Mouse (Mus musculus) lung, postnatal 10 days (tissue): ENCODE data around the gene Lce1g.

Experiments
- DNase-seq: peaks from one replicate; pipeline ENCODE4 v3.0.0; 2021

The Lce1g gene

DNA sequence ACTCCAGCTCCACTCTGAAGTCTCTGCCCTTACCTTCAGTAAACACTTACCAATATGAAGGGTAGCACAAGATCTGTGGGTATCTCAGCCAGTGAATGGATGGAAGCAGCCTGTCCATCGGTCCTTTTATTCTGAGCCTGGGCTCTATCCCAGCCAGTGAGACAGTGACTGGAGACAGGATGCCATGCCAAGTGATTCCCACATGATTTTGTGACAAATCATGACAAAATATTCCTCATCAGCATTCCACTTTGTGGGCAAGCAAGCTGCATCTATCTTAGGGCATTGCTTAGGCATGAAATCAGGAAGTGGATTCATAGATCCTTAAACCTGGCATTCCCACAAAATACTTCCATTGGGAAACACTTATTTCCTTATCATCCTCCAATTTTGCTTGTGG, at the start of gene Lce1g:
TSS of gene Lce1g (minus strand) at position 101 of the 400 bp plus-strand sequence.
- DNase-seq, result no peak

- DNase-seq, result no peak
These were observed 38.3 kb upstream of the Lce1g start, which contains the start of gene Lce1j for GRCm38 (mm10) chr3:92790414-92790813. Lce1j (minus strand) TSS chr3:92790514.

GRCm38 (mm10) chr3:92778799-92779198, 26.7 kb upstream of the Lce1g start, which contains the start of gene Lce1i:
Lce1i (minus strand) TSS chr3:92778899.
- no peak for DNase-seq

DNA sequence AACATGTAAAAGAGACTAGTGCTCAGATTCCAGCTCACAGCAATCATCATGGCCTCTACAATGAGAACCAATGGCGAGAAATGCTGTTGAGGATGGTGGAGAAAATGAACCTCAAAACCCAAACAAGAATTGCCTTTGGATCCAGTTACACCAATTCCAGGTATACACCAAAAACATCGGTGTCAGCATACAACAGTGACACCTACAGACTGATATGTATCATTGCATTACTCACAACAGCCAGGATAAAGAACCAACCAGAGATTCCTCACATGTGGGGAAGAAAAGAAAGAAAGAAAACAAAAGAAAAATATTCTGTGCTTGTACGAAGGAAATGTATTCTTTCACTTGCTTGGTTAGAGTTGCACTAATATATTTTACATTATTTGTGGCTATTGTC, 19.4 kb upstream of the Lce1g start:
- DNase-seq, result no peak

DNA sequence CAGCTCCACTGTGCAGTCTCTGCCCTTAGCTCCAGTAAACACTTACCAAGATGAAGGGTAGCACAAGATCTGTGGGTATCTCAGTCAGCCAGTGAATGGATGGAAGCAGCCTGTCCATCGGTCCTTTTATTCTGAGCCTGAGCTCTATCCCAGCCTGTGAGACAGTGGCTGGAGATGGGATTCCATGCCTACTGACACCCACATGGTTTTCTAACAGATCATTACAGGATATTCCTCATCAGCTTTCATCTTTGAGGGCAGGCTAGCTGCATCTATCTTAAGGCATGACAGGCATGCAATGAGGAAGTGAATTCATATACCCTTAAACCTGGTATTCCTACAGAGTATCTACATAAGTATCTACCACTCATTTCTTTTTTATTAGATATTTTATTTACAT, 12.8 kb upstream of the Lce1g start, which contains the start of gene Lce1h:
TSS of gene Lce1h (minus strand) at position 101 of the 400 bp plus-strand sequence.
- DNase-seq, result no peak

GRCm38 (mm10) chr3:92753197-92753596, 1.1 kb upstream of the Lce1g start:
- no peak for DNase-seq

DNA sequence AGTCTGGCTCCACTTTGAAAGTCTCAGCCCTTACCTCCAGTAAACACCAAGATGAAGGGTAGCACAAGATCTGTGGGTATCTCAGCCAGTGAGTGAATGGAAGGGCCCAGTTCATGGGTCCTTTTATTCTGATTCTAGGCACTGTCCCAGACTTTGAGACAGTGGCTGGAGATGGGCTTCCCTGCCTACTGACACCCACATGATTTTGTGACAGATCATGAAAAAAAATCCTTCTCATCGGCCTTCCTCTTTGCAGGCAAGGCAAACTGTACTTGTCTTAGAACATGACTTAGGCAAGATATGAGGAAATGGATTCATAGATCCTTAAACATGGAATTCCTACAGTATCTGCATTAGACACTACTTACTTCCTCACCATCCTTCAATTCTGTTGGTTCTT, 13.1 kb downstream of the Lce1g start, which contains the start of gene Gm38119:
TSS of gene Gm38119 (minus strand) at position 101 of the 400 bp plus-strand sequence.
- no peak for DNase-seq

DNA sequence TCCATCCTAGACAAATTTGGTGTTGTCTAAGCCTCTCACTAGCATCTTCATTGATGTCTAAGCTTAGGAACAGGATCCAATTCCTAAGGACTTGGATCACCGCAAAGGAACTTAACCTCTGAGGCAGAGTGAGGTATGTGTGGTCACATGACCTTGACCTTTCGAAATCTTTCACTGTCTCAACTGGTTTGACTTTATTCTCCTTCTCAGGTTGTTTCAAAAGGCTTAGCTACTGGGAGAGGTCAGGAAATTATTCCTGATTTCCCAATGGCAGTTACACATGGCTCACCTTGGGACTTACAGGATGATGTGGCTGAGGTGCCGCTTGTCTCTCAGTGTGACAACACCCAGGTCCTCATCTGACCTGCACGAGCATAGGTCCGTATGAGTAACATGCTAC, 29.5 kb downstream of the Lce1g start:
- no peak for DNase-seq

GRCm38 (mm10) chr3:92720250-92720649, 31.9 kb downstream of the Lce1g start, which contains the start of gene Lce1f:
Lce1f (minus strand) TSS chr3:92720350.
- DNase-seq, result no peak

GRCm38 (mm10) chr3:92715122-92715521, 37.0 kb downstream of the Lce1g start:
- no peak for DNase-seq

GRCm38 (mm10) chr3:92708974-92709373, 43.2 kb downstream of the Lce1g start, which contains the start of gene Lce1e:
Lce1e (minus strand) TSS chr3:92709074.
- DNase-seq, result no peak
